Mouse (Mus musculus): ENCODE measurements around the gene Sars.

Sars gene

GRCm38 (mm10) chr3:108444698-108445365 lies at the start of gene Sars:
Sars (minus strand) TSS chr3:108445209.
- DNase-seq (ENCODE audit: low spot score) = peak; percentile 93

- DNase-seq (ENCODE audit: low spot score) = no peak
These were observed 45.0 kb upstream of the Sars start for GRCm38 (mm10) chr3:108489968-108490367.

- no peak for DNase-seq (ENCODE audit: low spot score)
These were observed 39.7 kb upstream of the Sars start for GRCm38 (mm10) chr3:108484749-108485148.

- DNase-seq (ENCODE audit: low spot score) = no peak
These were observed 33.8 kb upstream of the Sars start for GRCm38 (mm10) chr3:108478800-108479199.

- peak; percentile 84 for DNase-seq (ENCODE audit: low spot score)
These were observed 32.0 kb upstream of the Sars start for GRCm38 (mm10) chr3:108476761-108477619.

- DNase-seq (ENCODE audit: low spot score) = no peak
These were observed 30.5 kb upstream of the Sars start for GRCm38 (mm10) chr3:108475496-108475895.

GRCm38 (mm10) chr3:108474969-108475368 lies 30.0 kb upstream of the Sars start:
- DNase-seq (ENCODE audit: low spot score) = peak; percentile 26

GRCm38 (mm10) chr3:108467760-108468159 lies 22.8 kb upstream of the Sars start:
- DNase-seq (ENCODE audit: low spot score) = no peak

GRCm38 (mm10) chr3:108466425-108466824 lies 21.4 kb upstream of the Sars start:
- DNase-seq (ENCODE audit: low spot score) = peak; percentile 50

GRCm38 (mm10) chr3:108458866-108459265 lies 13.9 kb upstream of the Sars start:
- peak; percentile 54 for DNase-seq (ENCODE audit: low spot score)

- DNase-seq (ENCODE audit: low spot score) = no peak
These were observed 13.4 kb upstream of the Sars start for GRCm38 (mm10) chr3:108458380-108458779.

GRCm38 (mm10) chr3:108454172-108454571 lies 9.2 kb upstream of the Sars start:
- DNase-seq (ENCODE audit: low spot score) = no peak

- no peak for DNase-seq (ENCODE audit: low spot score)
These were observed 7.0 kb upstream of the Sars start for GRCm38 (mm10) chr3:108451969-108452368.

GRCm38 (mm10) chr3:108445366-108445705 lies 327 bp upstream of the Sars start:
- DNase-seq (ENCODE audit: low spot score) = no peak

- DNase-seq (ENCODE audit: low spot score) = peak; percentile 73
These were observed 980 bp downstream of the Sars start for GRCm38 (mm10) chr3:108444029-108444428.

GRCm38 (mm10) chr3:108436380-108436714 lies 8.7 kb downstream of the Sars start:
- DNase-seq (ENCODE audit: low spot score) = no peak

- DNase-seq (ENCODE audit: low spot score) = peak; percentile 45
These were observed 9.2 kb downstream of the Sars start for GRCm38 (mm10) chr3:108435701-108436379.

GRCm38 (mm10) chr3:108433881-108434495 lies 11.0 kb downstream of the Sars start:
- no peak for DNase-seq (ENCODE audit: low spot score)

- DNase-seq (ENCODE audit: low spot score) = no peak
These were observed 11.7 kb downstream of the Sars start for GRCm38 (mm10) chr3:108433188-108433880.

GRCm38 (mm10) chr3:108432542-108433187 lies 12.3 kb downstream of the Sars start:
- no peak for DNase-seq (ENCODE audit: low spot score)

- DNase-seq (ENCODE audit: low spot score) = no peak
These were observed 19.4 kb downstream of the Sars start for GRCm38 (mm10) chr3:108425624-108426018.
